Mouse (Mus musculus): Measurements from ENCODE around the gene Atxn1. TPM values are rescaled to one million over a fixed set of nuclear protein-coding genes. Genes with fewer than 3 reads are reported as not detected.

The Atxn1 gene
- polyA plus RNA-seq, 1 experiment from 2014 or later, result 9.0 TPM

- Histone ChIP-seq H3K9me3 (no peaks in the 10 kb centered on the region), H3K9ac (no peak overlapping the region), H3K27me3 (replicated peaks) (no peaks in the 10 kb centered on the region), H3K4me2 (no peak overlapping the region), H3K27ac (no peak overlapping the region), H3K36me3 (replicated peaks) (no peaks in the 10 kb centered on the region), H3K4me1 (no peaks in the 10 kb centered on the region), H3K4me3 (no peak overlapping the region)
- no peak for ATAC-seq (replicated peaks)
- WGBS, result 84% methylated on average over 8 of the region's 8 CpGs
Observed at GRCm38 (mm10) chr13:45627206-45627751, 337.5 kb downstream of the Atxn1 start.

GRCm38 (mm10) chr13:45625740-45626139 is 339.1 kb downstream of the Atxn1 start:
- ATAC-seq (replicated peaks), result no peak
- Histone ChIP-seq H3K9me3 (no peaks in the 10 kb centered on the region), H3K36me3 (replicated peaks) (no peaks in the 10 kb centered on the region), H3K4me3 (no peak overlapping the region), H3K4me1 (no peaks in the 10 kb centered on the region; the same call in 1 of the 2 replicates), H3K9ac (no peak overlapping the region), H3K4me2 (no peak overlapping the region), H3K27me3 (replicated peaks) (no peaks in the 10 kb centered on the region), H3K27ac (no peak overlapping the region)
- WGBS, result 96% methylated on average over 5 of the region's 5 CpGs

GRCm38 (mm10) chr13:45623846-45624245 is 341.0 kb downstream of the Atxn1 start:
- 79% methylated on average over 1 of the region's 1 CpGs for WGBS
- no peak overlapping the region for H3K4me2 ChIP-seq
- no peak overlapping the region for H3K4me3 ChIP-seq
- no peaks in the 10 kb centered on the region for H3K27me3 ChIP-seq (replicated peaks)
- H3K36me3 ChIP-seq (replicated peaks), result no peaks in the 10 kb centered on the region
- no peak overlapping the region for H3K27ac ChIP-seq
- ATAC-seq (replicated peaks), result no peak
- no peaks in the 10 kb centered on the region for H3K9me3 ChIP-seq
- H3K9ac ChIP-seq, result no peak overlapping the region
- H3K4me1 ChIP-seq, result peaks cover 5% of the 10 kb centered on the region

- Histone ChIP-seq H3K4me3 (no peak overlapping the region), H3K36me3 (replicated peaks) (no peaks in the 10 kb centered on the region), H3K4me1 (peaks cover 5% of the 10 kb centered on the region), H3K9ac (no peak overlapping the region), H3K4me2 (no peak overlapping the region), H3K9me3 (no peaks in the 10 kb centered on the region), H3K27me3 (replicated peaks) (no peaks in the 10 kb centered on the region), H3K27ac (no peak overlapping the region)
- WGBS, result 84% methylated on average over 4 of the region's 4 CpGs
- ATAC-seq (replicated peaks), result no peak
Observed at GRCm38 (mm10) chr13:45622871-45623546, 341.8 kb downstream of the Atxn1 start.

GRCm38 (mm10) chr13:45620687-45621086 is 344.1 kb downstream of the Atxn1 start:
- Histone ChIP-seq H3K4me2 (no peak overlapping the region), H3K27me3 (replicated peaks) (no peaks in the 10 kb centered on the region), H3K27ac (no peak overlapping the region), H3K9me3 (no peaks in the 10 kb centered on the region), H3K4me1 (peaks cover 5% of the 10 kb centered on the region), H3K36me3 (replicated peaks) (no peaks in the 10 kb centered on the region), H3K9ac (no peak overlapping the region), H3K4me3 (no peak overlapping the region)
- ATAC-seq (replicated peaks), result no peak
- WGBS, result 75% methylated on average over 12 of the region's 12 CpGs

GRCm38 (mm10) chr13:45620281-45620680 is 344.5 kb downstream of the Atxn1 start:
- Histone ChIP-seq H3K4me3 (no peak overlapping the region), H3K4me1 (peaks cover 5% of the 10 kb centered on the region), H3K36me3 (replicated peaks) (no peaks in the 10 kb centered on the region), H3K9me3 (no peaks in the 10 kb centered on the region), H3K9ac (no peak overlapping the region), H3K4me2 (no peak overlapping the region), H3K27ac (no peak overlapping the region), H3K27me3 (replicated peaks) (no peaks in the 10 kb centered on the region)
- WGBS, result 44% methylated on average over 7 of the region's 7 CpGs
- ATAC-seq (replicated peaks), result no peak

- H3K27me3 ChIP-seq (replicated peaks), result no peaks in the 10 kb centered on the region
- 92% methylated on average over 6 of the region's 6 CpGs for WGBS
Observed at GRCm38 (mm10) chr13:45617988-45618387, 346.8 kb downstream of the Atxn1 start.

GRCm38 (mm10) chr13:45614762-45615161 is 350.0 kb downstream of the Atxn1 start:
- H3K27ac ChIP-seq, result no peak overlapping the region
- no peak overlapping the region for H3K4me3 ChIP-seq
- no peaks in the 10 kb centered on the region for H3K27me3 ChIP-seq (replicated peaks)
- no peaks in the 10 kb centered on the region for H3K36me3 ChIP-seq (replicated peaks)
- H3K4me2 ChIP-seq, result no peak overlapping the region
- ATAC-seq (replicated peaks), result no peak
- WGBS, result 66% methylated on average over 11 of the region's 11 CpGs
- no peaks in the 10 kb centered on the region for H3K4me1 ChIP-seq
- H3K9me3 ChIP-seq, result no peaks in the 10 kb centered on the region
- no peak overlapping the region for H3K9ac ChIP-seq

More at GRCm38 (mm10) chr13:45617988-45618387, 346.8 kb downstream of the Atxn1 start:
- Histone ChIP-seq H3K4me3 (no peak overlapping the region), H3K4me1 (peaks cover 5% of the 10 kb centered on the region), H3K36me3 (replicated peaks) (no peaks in the 10 kb centered on the region), H3K9me3 (no peaks in the 10 kb centered on the region), H3K9ac (no peak overlapping the region), H3K27ac (no peak overlapping the region), H3K4me2 (no peak overlapping the region)
- no peak for ATAC-seq (replicated peaks)

GRCm38 (mm10) chr13:45613346-45613745 is 351.5 kb downstream of the Atxn1 start:
- whole genome bisulfite sequencing, result 36% methylated on average over 5 of the region's 5 CpGs
- no peaks in the 10 kb centered on the region for H3K36me3 ChIP-seq (replicated peaks)
- H3K4me1 ChIP-seq, result no peaks in the 10 kb centered on the region
- no peak overlapping the region for H3K27ac ChIP-seq
- ATAC-seq (replicated peaks), result no peak
- H3K4me3 ChIP-seq, result no peak overlapping the region
- H3K9me3 ChIP-seq, result no peaks in the 10 kb centered on the region
- no peak overlapping the region for H3K4me2 ChIP-seq
- H3K9ac ChIP-seq, result no peak overlapping the region
- no peaks in the 10 kb centered on the region for H3K27me3 ChIP-seq (replicated peaks)

GRCm38 (mm10) chr13:45611554-45611953 is 353.3 kb downstream of the Atxn1 start:
- H3K4me2 ChIP-seq, result no peak overlapping the region
- H3K9me3 ChIP-seq, result no peaks in the 10 kb centered on the region
- H3K27me3 ChIP-seq (replicated peaks), result no peaks in the 10 kb centered on the region
- peaks cover 4% of the 10 kb centered on the region; the same call in 1 of the 2 replicates for H3K4me1 ChIP-seq
- 82% methylated on average over 3 of the region's 3 CpGs for WGBS
- H3K27ac ChIP-seq, result no peak overlapping the region
- H3K36me3 ChIP-seq (replicated peaks), result no peaks in the 10 kb centered on the region
- H3K9ac ChIP-seq, result no peak overlapping the region
- ATAC-seq (replicated peaks), result no peak
- no peak overlapping the region for H3K4me3 ChIP-seq

- H3K27ac ChIP-seq, result no peak overlapping the region
- 32% methylated on average over 4 of the region's 4 CpGs for WGBS
- H3K4me3 ChIP-seq, result no peak overlapping the region
- ATAC-seq (replicated peaks), result no peak
- H3K9ac ChIP-seq, result no peak overlapping the region
- no peak overlapping the region for H3K4me2 ChIP-seq
- no peaks in the 10 kb centered on the region for H3K9me3 ChIP-seq
- H3K36me3 ChIP-seq (replicated peaks), result no peaks in the 10 kb centered on the region
- H3K4me1 ChIP-seq, result peaks cover 4% of the 10 kb centered on the region; the same call in 1 of the 2 replicates
- no peaks in the 10 kb centered on the region for H3K27me3 ChIP-seq (replicated peaks)
Observed at GRCm38 (mm10) chr13:45609461-45609860, 355.3 kb downstream of the Atxn1 start.

- H3K36me3 ChIP-seq (replicated peaks), result no peaks in the 10 kb centered on the region
- no peaks in the 10 kb centered on the region for H3K9me3 ChIP-seq
- no peaks in the 10 kb centered on the region for H3K27me3 ChIP-seq (replicated peaks)
- H3K9ac ChIP-seq, result no peak overlapping the region
- no peak overlapping the region for H3K4me3 ChIP-seq
- H3K4me1 ChIP-seq, result peaks cover 4% of the 10 kb centered on the region; the same call in 1 of the 2 replicates
- ATAC-seq (replicated peaks), result no peak
- H3K4me2 ChIP-seq, result no peak overlapping the region
- WGBS, result 97% methylated on average over 5 of the region's 5 CpGs
- H3K27ac ChIP-seq, result no peak overlapping the region
Observed at GRCm38 (mm10) chr13:45608593-45608992, 356.2 kb downstream of the Atxn1 start.

GRCm38 (mm10) chr13:45607946-45608345 is 356.9 kb downstream of the Atxn1 start:
- no peak overlapping the region for H3K4me3 ChIP-seq

More at GRCm38 (mm10) chr13:45607946-45608345, 356.9 kb downstream of the Atxn1 start:
- Histone ChIP-seq H3K4me2 (no peak overlapping the region), H3K9ac (no peak overlapping the region), H3K27ac (no peak overlapping the region), H3K36me3 (replicated peaks) (no peaks in the 10 kb centered on the region), H3K27me3 (replicated peaks) (no peaks in the 10 kb centered on the region), H3K9me3 (no peaks in the 10 kb centered on the region), H3K4me1 (peaks cover 4% of the 10 kb centered on the region; the same call in 1 of the 2 replicates)
- 68% methylated on average over 2 of the region's 2 CpGs for WGBS
- ATAC-seq (replicated peaks), result no peak

Measured in midbrain, embryonic 15.5 days (tissue).